Mouse (Mus musculus): ENCODE data around the gene Irf4. TPM values are rescaled to one million over a fixed set of nuclear protein-coding genes. Genes with fewer than 3 reads are reported as not detected.

Irf4 gene
- polyA plus RNA-seq, 1 experiment = 5.0 TPM

DNA sequence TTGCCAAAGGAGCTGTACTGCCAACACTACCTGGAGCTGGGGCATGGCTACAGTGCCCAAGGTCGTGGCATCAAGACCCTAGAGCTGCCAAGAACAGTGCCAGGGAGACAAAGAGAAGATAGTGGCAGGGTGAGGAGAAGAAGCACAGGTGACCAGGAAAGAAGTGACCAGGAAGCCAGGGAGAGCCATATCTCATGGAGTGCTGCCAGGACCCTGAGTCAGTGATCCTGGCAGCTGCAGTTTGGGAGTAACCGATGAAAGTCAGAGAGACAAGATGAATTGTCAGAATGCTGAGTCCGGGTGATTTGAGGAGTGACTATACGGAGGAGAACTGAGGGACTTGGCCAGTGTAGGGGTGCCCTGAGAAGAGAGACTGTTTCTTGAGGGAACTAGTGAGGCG is 44.6 kb downstream of the Irf4 start:
- Histone ChIP-seq H3K27me3 (ENCODE audit: control insufficient read depth, insufficient read depth, low read length) (no peaks in the 10 kb centered on the region), H3K36me3 (ENCODE audit: control insufficient read depth, insufficient read depth, low read length) (no peaks in the 10 kb centered on the region), H3K27ac (ENCODE audit: insufficient read depth, low read depth, low read length) (no peak overlapping the region), H3K4me3 (ENCODE audit: low read depth, low read length) (no peak overlapping the region), H3K4me1 (ENCODE audit: control insufficient read depth, insufficient read depth, insufficient read length, low read length) (peaks cover 8% of the 10 kb centered on the region)
- no peak for TF ChIP-seq CTCF (IDR thresholded peaks at IDR 0.05; ENCODE audit: extremely low read depth, insufficient read length, insufficient replicate concordance, low read depth, low read length)
- TF ChIP-seq POLR2A (IDR thresholded peaks at IDR 0.05; ENCODE audit: low read depth, low read length) = no peak
- 36% methylated on average over 5 of the region's 5 CpGs for WGBS

DNA sequence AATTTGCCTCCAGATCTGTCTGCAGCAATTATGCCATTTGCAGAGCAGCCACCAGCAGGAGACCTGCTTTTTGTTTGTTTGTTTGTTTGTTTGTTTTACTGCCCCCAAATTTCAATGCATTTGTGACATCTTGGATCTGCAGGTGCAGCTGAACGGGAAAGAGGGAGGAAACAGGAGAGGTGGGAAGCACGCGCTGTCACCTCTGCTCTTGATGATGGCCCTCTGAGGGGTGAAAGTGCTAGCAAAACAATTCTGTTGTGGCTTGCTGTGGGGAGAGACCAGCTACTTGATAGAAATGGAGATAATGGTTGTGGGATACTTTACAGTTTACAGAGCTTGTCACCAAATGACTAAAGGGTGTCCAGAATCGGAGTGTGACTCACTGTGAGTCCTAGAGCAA is 46.9 kb downstream of the Irf4 start:
- no peak for TF ChIP-seq CTCF (IDR thresholded peaks at IDR 0.05; ENCODE audit: extremely low read depth, insufficient read length, insufficient replicate concordance, low read depth, low read length)
- no peak for TF ChIP-seq POLR2A (IDR thresholded peaks at IDR 0.05; ENCODE audit: low read depth, low read length)
- Histone ChIP-seq H3K4me3 (ENCODE audit: low read depth, low read length) (no peak overlapping the region), H3K36me3 (ENCODE audit: control insufficient read depth, insufficient read depth, low read length) (no peaks in the 10 kb centered on the region), H3K4me1 (ENCODE audit: control insufficient read depth, insufficient read depth, insufficient read length, low read length) (peaks cover 8% of the 10 kb centered on the region), H3K27ac (ENCODE audit: insufficient read depth, low read depth, low read length) (no peak overlapping the region), H3K27me3 (ENCODE audit: control insufficient read depth, insufficient read depth, low read length) (no peaks in the 10 kb centered on the region)
- WGBS = 85% methylated on average over 4 of the region's 4 CpGs

DNA sequence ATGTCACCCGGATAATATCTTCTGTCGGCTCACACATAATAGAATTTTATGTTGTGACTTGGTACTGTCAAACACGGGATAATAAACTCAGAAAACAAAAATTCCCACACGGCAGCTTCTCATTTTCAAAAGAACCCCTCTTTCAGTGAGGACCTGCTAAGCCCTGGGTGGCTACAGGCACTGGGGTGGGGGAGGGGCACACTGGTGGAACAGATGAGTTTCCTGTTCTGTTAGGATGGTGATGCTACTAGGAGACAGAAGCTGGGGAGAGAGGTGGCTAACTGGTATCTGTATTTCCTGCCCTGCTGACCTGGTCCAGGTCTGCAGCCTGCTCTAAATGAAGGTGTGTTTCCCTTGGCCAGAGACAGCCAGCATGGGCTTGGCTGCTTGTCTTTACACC is 52.9 kb downstream of the Irf4 start:
- no peak overlapping the region for H3K4me3 ChIP-seq (ENCODE audit: low read depth, low read length)
- 87% methylated on average over 4 of the region's 4 CpGs for WGBS
- no peak for TF ChIP-seq POLR2A (IDR thresholded peaks at IDR 0.05; ENCODE audit: low read depth, low read length)
- no peak for TF ChIP-seq CTCF (IDR thresholded peaks at IDR 0.05; ENCODE audit: extremely low read depth, insufficient read length, insufficient replicate concordance, low read depth, low read length)
- no peaks in the 10 kb centered on the region for H3K36me3 ChIP-seq (ENCODE audit: control insufficient read depth, insufficient read depth, low read length)
- H3K27me3 ChIP-seq (ENCODE audit: control insufficient read depth, insufficient read depth, low read length) = no peaks in the 10 kb centered on the region
- no peaks in the 10 kb centered on the region for H3K4me1 ChIP-seq (ENCODE audit: control insufficient read depth, insufficient read depth, insufficient read length, low read length)
- no peak overlapping the region for H3K27ac ChIP-seq (ENCODE audit: insufficient read depth, low read depth, low read length)

DNA sequence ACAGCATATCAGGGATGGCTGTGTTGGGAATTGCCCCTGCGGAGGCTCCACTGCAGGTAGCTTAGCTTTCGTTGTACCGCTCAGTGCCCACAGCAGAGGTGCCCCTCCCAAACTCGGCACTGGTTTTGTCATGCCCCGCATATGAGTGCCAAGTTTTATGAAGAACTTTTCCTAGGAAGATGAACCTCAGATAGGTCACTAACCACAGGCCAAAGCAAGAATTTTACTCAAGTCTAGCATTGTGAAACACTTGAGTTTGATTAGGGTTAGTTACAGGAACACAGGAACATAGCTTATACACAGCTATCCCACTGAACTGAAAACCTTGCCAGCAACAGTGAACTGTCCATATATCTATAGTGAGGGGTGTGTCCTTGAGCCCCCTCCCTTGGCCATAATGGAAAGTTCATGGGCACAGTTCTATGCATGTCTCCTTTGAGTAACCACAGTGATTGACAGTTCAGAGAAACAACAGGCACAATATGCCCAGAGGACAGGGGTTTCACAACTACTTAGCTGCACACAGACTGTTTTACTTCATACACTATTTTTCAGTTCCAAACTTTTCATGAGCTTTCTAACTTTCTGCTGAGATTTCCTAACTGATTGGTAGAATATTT is 53.4 kb downstream of the Irf4 start:
- Histone ChIP-seq H3K27me3 (ENCODE audit: control insufficient read depth, insufficient read depth, low read length) (no peaks in the 10 kb centered on the region), H3K4me3 (ENCODE audit: low read depth, low read length) (no peak overlapping the region), H3K27ac (ENCODE audit: insufficient read depth, low read depth, low read length) (no peak overlapping the region), H3K4me1 (ENCODE audit: control insufficient read depth, insufficient read depth, insufficient read length, low read length) (no peaks in the 10 kb centered on the region), H3K36me3 (ENCODE audit: control insufficient read depth, insufficient read depth, low read length) (no peaks in the 10 kb centered on the region)
- WGBS = 91% methylated on average over 5 of the region's 5 CpGs
- TF ChIP-seq POLR2A (IDR thresholded peaks at IDR 0.05; ENCODE audit: low read depth, low read length) = no peak
- no peak for TF ChIP-seq CTCF (IDR thresholded peaks at IDR 0.05; ENCODE audit: extremely low read depth, insufficient read length, insufficient replicate concordance, low read depth, low read length)

DNA sequence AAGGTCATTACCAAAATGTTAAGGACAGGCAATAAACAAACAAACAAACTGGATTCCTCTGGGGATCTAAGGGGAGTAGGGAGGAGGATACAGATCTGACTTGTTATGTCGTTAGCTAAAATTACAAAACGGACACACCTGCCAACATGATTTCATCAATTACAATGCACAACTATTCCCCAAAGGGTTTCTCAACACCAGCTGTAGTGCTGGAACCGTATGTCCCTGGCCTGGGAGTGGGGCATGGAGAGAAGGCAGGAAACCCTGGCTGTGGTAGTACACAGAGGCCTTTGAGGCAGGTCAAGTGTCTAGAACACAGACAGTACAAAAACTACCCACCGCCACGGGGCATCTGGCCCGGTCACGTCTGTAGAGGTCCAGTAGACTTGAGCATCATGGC is 60.2 kb downstream of the Irf4 start:
- no peaks in the 10 kb centered on the region for H3K4me1 ChIP-seq (ENCODE audit: control insufficient read depth, insufficient read depth, insufficient read length, low read length)
- 89% methylated on average over 7 of the region's 7 CpGs for WGBS
- H3K27ac ChIP-seq (ENCODE audit: insufficient read depth, low read depth, low read length) = no peak overlapping the region
- no peak overlapping the region for H3K4me3 ChIP-seq (ENCODE audit: low read depth, low read length)
- TF ChIP-seq CTCF (IDR thresholded peaks at IDR 0.05; ENCODE audit: extremely low read depth, insufficient read length, insufficient replicate concordance, low read depth, low read length) = no peak
- TF ChIP-seq POLR2A (IDR thresholded peaks at IDR 0.05; ENCODE audit: low read depth, low read length) = no peak
- no peaks in the 10 kb centered on the region for H3K36me3 ChIP-seq (ENCODE audit: control insufficient read depth, insufficient read depth, low read length)
- H3K27me3 ChIP-seq (ENCODE audit: control insufficient read depth, insufficient read depth, low read length) = no peaks in the 10 kb centered on the region

DNA sequence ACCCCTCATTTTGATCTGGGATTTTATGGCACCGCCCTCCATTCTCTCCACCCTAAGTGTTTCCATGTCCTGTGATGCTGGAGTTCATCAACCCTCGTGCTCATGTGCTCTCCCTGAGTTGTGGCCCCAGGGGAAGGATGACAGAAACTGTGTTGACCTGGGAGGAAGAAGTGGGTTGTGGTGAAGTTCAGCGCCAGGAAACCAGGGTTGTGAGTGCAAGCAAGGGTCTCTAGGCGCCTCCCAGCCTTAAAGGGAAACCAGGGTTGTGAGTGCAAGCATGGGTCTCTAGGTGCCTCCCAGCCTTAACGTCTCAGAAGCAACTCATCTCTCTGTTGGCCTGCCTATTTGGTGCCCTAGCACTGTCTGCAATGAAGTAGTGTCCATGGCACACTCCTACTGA is 64.4 kb downstream of the Irf4 start:
- Histone ChIP-seq H3K27ac (ENCODE audit: insufficient read depth, low read depth, low read length) (no peak overlapping the region), H3K4me1 (ENCODE audit: control insufficient read depth, insufficient read depth, insufficient read length, low read length) (no peaks in the 10 kb centered on the region), H3K36me3 (ENCODE audit: control insufficient read depth, insufficient read depth, low read length) (peaks cover 10% of the 10 kb centered on the region), H3K27me3 (ENCODE audit: control insufficient read depth, insufficient read depth, low read length) (no peaks in the 10 kb centered on the region), H3K4me3 (ENCODE audit: low read depth, low read length) (no peak overlapping the region)
- 88% methylated on average over 5 of the region's 5 CpGs for WGBS
- TF ChIP-seq POLR2A (IDR thresholded peaks at IDR 0.05; ENCODE audit: low read depth, low read length) (no peak), CTCF (IDR thresholded peaks at IDR 0.05; ENCODE audit: extremely low read depth, insufficient read length, insufficient replicate concordance, low read depth, low read length) (no peak)

DNA sequence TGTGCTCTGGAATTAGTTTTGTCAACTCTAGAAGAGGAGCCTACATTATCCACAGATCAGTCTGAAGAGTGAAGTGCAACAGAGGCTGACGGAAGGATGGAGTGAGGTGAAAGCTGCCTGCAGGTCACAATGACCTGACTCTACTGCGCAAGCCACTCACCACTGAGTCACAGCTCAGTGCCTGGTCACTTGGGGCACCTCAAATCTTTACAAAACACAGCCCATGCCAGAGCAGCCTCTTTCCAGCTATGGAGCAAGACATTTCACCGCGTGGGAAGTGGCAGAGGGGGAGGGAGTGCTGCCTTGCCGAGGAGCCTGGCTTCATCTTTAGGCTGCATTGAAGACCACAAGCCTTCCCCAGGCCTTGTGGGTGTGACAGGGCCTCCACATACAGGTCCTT is 65.2 kb downstream of the Irf4 start:
- no peaks in the 10 kb centered on the region for H3K27me3 ChIP-seq (ENCODE audit: control insufficient read depth, insufficient read depth, low read length)
- H3K36me3 ChIP-seq (ENCODE audit: control insufficient read depth, insufficient read depth, low read length) = peaks cover 14% of the 10 kb centered on the region
- 84% methylated on average over 5 of the region's 5 CpGs for WGBS
- H3K4me1 ChIP-seq (ENCODE audit: control insufficient read depth, insufficient read depth, insufficient read length, low read length) = no peaks in the 10 kb centered on the region
- no peak overlapping the region for H3K4me3 ChIP-seq (ENCODE audit: low read depth, low read length)
- TF ChIP-seq CTCF (IDR thresholded peaks at IDR 0.05; ENCODE audit: extremely low read depth, insufficient read length, insufficient replicate concordance, low read depth, low read length) (no peak), POLR2A (IDR thresholded peaks at IDR 0.05; ENCODE audit: low read depth, low read length) (no peak)
- no peak overlapping the region for H3K27ac ChIP-seq (ENCODE audit: insufficient read depth, low read depth, low read length)

Other genes starting within 250 kb of the Irf4 start
- gene Uqcrfs1, start 203.9 kb upstream of the Irf4 start, polyA plus RNA-seq (2012; rRNA removed) = 275 and 292 TPM in 2 replicates
- 1.9 and 2.0 TPM in 2 replicates for gene Dusp22, start 89.2 kb upstream of the Irf4 start, polyA plus RNA-seq (2012; rRNA removed)
- gene Hus1b, start 198.5 kb downstream of the Irf4 start, polyA plus RNA-seq (2012; rRNA removed) = 0.10 TPM in 1 of 2 replicates, not detected in the other
- 2.1 and 3.6 TPM in 2 replicates for gene Exoc2, start 224.9 kb downstream of the Irf4 start, polyA plus RNA-seq (2012; rRNA removed)
- gene Gm5447, start 225.0 kb downstream of the Irf4 start, polyA plus RNA-seq (2012; rRNA removed) = 0.06 TPM in 1 of 2 replicates, not detected in the other

Measured in small intestine, adult 2 months (tissue).